Mouse (Mus musculus): Measurements from ENCODE around the gene Ubn2.

DNA sequence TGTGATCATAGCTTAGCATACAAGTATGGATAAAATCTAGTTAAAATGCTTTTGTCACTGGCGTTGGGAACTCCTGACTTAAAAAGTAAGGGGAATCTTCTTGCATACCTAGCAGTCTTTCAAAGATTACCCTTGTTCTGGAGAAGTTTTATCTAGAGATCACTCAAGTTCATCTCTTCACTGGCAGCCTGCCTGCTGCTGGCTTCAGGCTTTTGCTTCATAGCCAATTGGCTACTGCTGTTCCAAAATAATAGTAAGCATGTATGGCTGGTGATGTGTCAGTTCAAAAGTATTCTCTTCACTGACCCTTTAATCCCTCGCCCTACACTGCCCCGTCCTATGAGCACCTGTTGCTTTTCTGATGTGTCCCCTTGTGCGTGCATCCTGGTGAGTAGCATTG lies 81.5 kb downstream of the Ubn2 start:
- TF ChIP-seq CTCF (IDR thresholded peaks at IDR 0.05; ENCODE audit: low read depth) (no peak), EP300 (IDR thresholded peaks at IDR 0.05; ENCODE audit: low read depth) (no peak)

All from liver, embryonic 14.5 days (tissue).